In the genomic region with DNA sequence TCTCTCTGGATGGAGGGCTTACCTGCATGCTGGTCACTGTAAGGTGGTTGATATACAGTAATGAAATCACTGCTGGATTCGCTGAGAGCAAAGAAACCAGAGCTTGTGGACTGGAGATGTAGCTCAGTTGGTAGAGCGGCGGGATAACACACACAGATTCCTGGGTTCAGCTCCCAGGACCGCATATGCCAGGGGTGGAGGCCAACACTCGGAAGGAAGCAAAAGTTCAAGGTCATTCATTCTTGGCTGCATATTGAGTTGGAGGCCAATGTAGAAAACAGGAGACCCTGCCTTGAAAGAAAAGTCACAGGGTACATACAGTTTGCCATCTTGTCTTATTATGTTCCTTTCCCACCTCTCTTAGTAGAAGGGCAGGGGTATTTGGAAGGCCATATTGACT, we compare ENCODE assay signal across 13 mouse cellular contexts. TPM values are rescaled to one million over a fixed set of nuclear protein-coding genes. Genes with fewer than 3 reads are reported as not detected.
DNase-seq lines count a peak whose midpoint lies in the region; ATAC-seq and TF ChIP-seq lines count a peak whose summit lies in the region.
"Had no signal": no experiment of that assay in that cellular context is flagged by ENCODE, and none has a peak within 500 bp of the region (broad histone marks: within the 10 kb centered on the region; RNA-seq: fewer than 3 reads in every experiment).

No protein-coding gene starts in this region.

- no peak for ATAC-seq in heart, embryonic 16.5 days (replicated peaks; ENCODE audit: extremely low read depth, insufficient read depth, low FRiP score)
- ATAC-seq in midbrain, postnatal 0 days (ENCODE audit: low FRiP score), result no peak
- no peak for ATAC-seq in hindbrain, embryonic 11.5 days (ENCODE audit: low FRiP score)
- ATAC-seq: hindbrain, postnatal 0 days; midbrain, embryonic 15.5 days had no signal

- TF ChIP-seq CTCF in midbrain, postnatal 0 days (IDR thresholded peaks at IDR 0.05), result no peak

- peak overlapping the region; percentile 73 for H3K27ac ChIP-seq in heart, embryonic 16.5 days (ENCODE audit: low read length)
- H3K27ac ChIP-seq in midbrain, postnatal 0 days (ENCODE audit: low read depth, low read length), result no peak overlapping the region
- H3K27ac ChIP-seq in hindbrain, embryonic 11.5 days (ENCODE audit: low read depth, low read length), result no peak overlapping the region
- H3K27ac ChIP-seq: hindbrain, postnatal 0 days; left cerebral cortex, adult 2 months; midbrain, embryonic 15.5 days had no signal

- WGBS in heart, embryonic 16.5 days, result 60% methylated on average over 5 of the region's 5 CpGs
- 86% methylated on average over 5 of the region's 5 CpGs for WGBS in midbrain, postnatal 0 days
- 84% methylated on average over 5 of the region's 5 CpGs for WGBS in hindbrain, embryonic 11.5 days

- H3K27me3 ChIP-seq in heart, embryonic 16.5 days (ENCODE audit: control insufficient read depth, insufficient read depth, low read length), result no peaks in the 10 kb centered on the region
- peaks cover 26% of the 10 kb centered on the region for H3K27me3 ChIP-seq in midbrain, postnatal 0 days (ENCODE audit: insufficient read depth, low read length)
- H3K27me3 ChIP-seq in hindbrain, embryonic 11.5 days (ENCODE audit: control insufficient read depth, insufficient read depth, low read length), result peaks cover 27% of the 10 kb centered on the region

- 0 out of 2 replicates have a peak, but pooled peaks cover 2% of the 10 kb centered on the region for H3K36me3 ChIP-seq in heart, embryonic 16.5 days (ENCODE audit: control insufficient read depth, insufficient read depth)
- H3K36me3 ChIP-seq in midbrain, postnatal 0 days (ENCODE audit: insufficient read depth, low read length), result no peaks in the 10 kb centered on the region
- H3K36me3 ChIP-seq in hindbrain, embryonic 11.5 days (ENCODE audit: control insufficient read depth, insufficient read depth, low read length), result no peaks in the 10 kb centered on the region
- H3K36me3 ChIP-seq: embryonic facial prominence, embryonic 15.5 days; midbrain, embryonic 15.5 days had no signal

- peak; percentile 35 for DNase-seq in ES-CJ7 (ENCODE audit: low read depth, low spot score)
- DNase-seq in ZHBTc4 (ENCODE audit: low read depth, low spot score), result peak; percentile 33
- peak; percentile 78 to 79 for DNase-seq in kidney, postnatal 25 days
- DNase-seq in midbrain, postnatal 0 days (ENCODE audit: low spot score), result no peak
- DNase-seq in right cerebral cortex, adult 18-20 months, result no peak
- DNase-seq in hindbrain, embryonic 11.5 days (ENCODE audit: low spot score), result no peak
- DNase-seq: cerebellum, adult 9-10 months; right cerebral cortex, postnatal 4 days had no signal

- no peaks in the 10 kb centered on the region for H3K9me3 ChIP-seq in heart, embryonic 16.5 days (replicated peaks; ENCODE audit: control insufficient read depth, low read length)
- no peaks in the 10 kb centered on the region for H3K9me3 ChIP-seq in midbrain, postnatal 0 days (ENCODE audit: low read length)
- no peaks in the 10 kb centered on the region for H3K9me3 ChIP-seq in hindbrain, embryonic 11.5 days (ENCODE audit: control insufficient read depth, low read length)
- H3K9me3 ChIP-seq: embryonic facial prominence, embryonic 15.5 days; midbrain, embryonic 15.5 days had no signal

- peaks cover 61% of the 10 kb centered on the region for H3K4me1 ChIP-seq in heart, embryonic 16.5 days (ENCODE audit: control insufficient read depth, insufficient read depth, low read length)
- H3K4me1 ChIP-seq in midbrain, postnatal 0 days (ENCODE audit: insufficient read depth, low read length), result peaks cover 4% of the 10 kb centered on the region; the same call in 1 of the 2 replicates
- H3K4me1 ChIP-seq in hindbrain, embryonic 11.5 days (replicated peaks; ENCODE audit: control insufficient read depth, insufficient read depth, low read length), result no peaks in the 10 kb centered on the region

- peak overlapping the region; percentile 36; the same call in 1 of the 2 replicates for H3K4me2 ChIP-seq in heart, embryonic 16.5 days (ENCODE audit: low read depth, low read length)
- no peak overlapping the region for H3K4me2 ChIP-seq in midbrain, postnatal 0 days (ENCODE audit: low read depth, low read length, poor library complexity, severe bottlenecking)
- no peak overlapping the region for H3K4me2 ChIP-seq in hindbrain, embryonic 11.5 days (replicated peaks; ENCODE audit: low read depth, low read length)
- H3K4me2 ChIP-seq: embryonic facial prominence, embryonic 15.5 days; midbrain, embryonic 15.5 days had no signal

- H3K9ac ChIP-seq in heart, embryonic 16.5 days (ENCODE audit: low read length), result peak overlapping the region; percentile 5; the same call in 1 of the 2 replicates
- H3K9ac ChIP-seq in midbrain, postnatal 0 days (replicated peaks; ENCODE audit: low read length, poor library complexity, severe bottlenecking), result no peak overlapping the region
- H3K9ac ChIP-seq in hindbrain, embryonic 11.5 days (ENCODE audit: low read depth, low read length), result no peak overlapping the region
- H3K9ac ChIP-seq: embryonic facial prominence, embryonic 15.5 days; midbrain, embryonic 15.5 days had no signal

- H3K4me3 ChIP-seq in heart, embryonic 16.5 days (ENCODE audit: low read length), result no peak overlapping the region
- no peak overlapping the region for H3K4me3 ChIP-seq in midbrain, postnatal 0 days (ENCODE audit: low read depth, low read length)
- no peak overlapping the region for H3K4me3 ChIP-seq in hindbrain, embryonic 11.5 days (ENCODE audit: low read depth, low read length)
- H3K4me3 ChIP-seq: embryonic facial prominence, embryonic 15.5 days; left cerebral cortex, adult 2 months; midbrain, embryonic 15.5 days had no signal

RNA-seq across cellular contexts. Expression of a gene that starts 3.1 kb away (rescaled TPM):
- polyA plus RNA-seq in heart, embryonic 16.5 days (2015; fragmentation: Nextera tagmentation; extraction: Ambion mirVana), result 22.9 TPM in 2 replicates
- 0.27 TPM in 1 of 2 replicates, not detected in the other for total RNA-seq in midbrain, postnatal 0 days (2014; rRNA removed)
- polyA plus RNA-seq in midbrain, postnatal 0 days (2015; fragmentation: Nextera tagmentation; extraction: Ambion mirVana), result 0.33 and 0.37 TPM in 2 replicates
- polyA plus RNA-seq in hindbrain, embryonic 11.5 days (2014; fragmentation: Nextera tagmentation; extraction: Ambion mirVana), result 2.1 and 3.3 TPM in 2 replicates

RNA-seq across cellular contexts. Expression of a gene that starts 19.1 kb away (rescaled TPM):
- 23.9 and 24.1 TPM in 2 replicates for polyA plus RNA-seq in heart, embryonic 16.5 days (2015; fragmentation: Nextera tagmentation; extraction: Ambion mirVana)
- total RNA-seq in midbrain, postnatal 0 days (2014; rRNA removed), result 57.8 and 60.7 TPM in 2 replicates
- polyA plus RNA-seq in midbrain, postnatal 0 days (2015; fragmentation: Nextera tagmentation; extraction: Ambion mirVana), result 119 and 123 TPM in 2 replicates
- 37.0 and 38.9 TPM in 2 replicates for polyA plus RNA-seq in hindbrain, embryonic 11.5 days (2014; fragmentation: Nextera tagmentation; extraction: Ambion mirVana)

RNA-seq across cellular contexts. Expression of a gene that starts 33.6 kb away (rescaled TPM):
- 182 and 185 TPM in 2 replicates for polyA plus RNA-seq in heart, embryonic 16.5 days (2015; fragmentation: Nextera tagmentation; extraction: Ambion mirVana)
- total RNA-seq in midbrain, postnatal 0 days (2014; rRNA removed), result 5.5 and 8.0 TPM in 2 replicates
- polyA plus RNA-seq in midbrain, postnatal 0 days (2015; fragmentation: Nextera tagmentation; extraction: Ambion mirVana), result 8.4 and 11.3 TPM in 2 replicates
- 27.4 and 32.0 TPM in 2 replicates for polyA plus RNA-seq in hindbrain, embryonic 11.5 days (2014; fragmentation: Nextera tagmentation; extraction: Ambion mirVana)

RNA-seq across cellular contexts. Expression of a gene that starts 33.8 kb away (rescaled TPM):
- 32.9 and 34.6 TPM in 2 replicates for polyA plus RNA-seq in heart, embryonic 16.5 days (2015; fragmentation: Nextera tagmentation; extraction: Ambion mirVana)
- 43.9 and 44.4 TPM in 2 replicates for total RNA-seq in midbrain, postnatal 0 days (2014; rRNA removed)
- 34.6 and 35.9 TPM in 2 replicates for polyA plus RNA-seq in midbrain, postnatal 0 days (2015; fragmentation: Nextera tagmentation; extraction: Ambion mirVana)
- 38.9 and 39.0 TPM in 2 replicates for polyA plus RNA-seq in hindbrain, embryonic 11.5 days (2014; fragmentation: Nextera tagmentation; extraction: Ambion mirVana)

Comparison
In these comparisons a context has a peak if more than half of its experiments do, and no peak if none do; other contexts are left out.
1. DNase-seq: peak in ES-CJ7 (single experiment), ZHBTc4 (single experiment) and kidney, postnatal 25 days (2 of 2); none in midbrain, postnatal 0 days (single experiment), right cerebral cortex, adult 18-20 months (single experiment) and hindbrain, embryonic 11.5 days (single experiment).